Mouse (Mus musculus) neural tube, embryonic 11.5 days (tissue): Measurements from ENCODE around the gene Clba1. TPM values are rescaled to one million over a fixed set of nuclear protein-coding genes. Genes with fewer than 3 reads are reported as not detected.

ENCODE experiments used
- ATAC-seq: fragments of 200-750 bp; cut with Nextera tagmentation; 2 replicates; pipeline ENCODE4 v1.8.0; 2017; ENCODE audit warnings: moderate number of reproducible peaks, mild to moderate bottlenecking, moderate TSS enrichment, moderate library complexity; ENCODE audit not compliant: insufficient read depth, low FRiP score, low TSS enrichment
- DNase-seq: peaks from one replicate; pipeline ENCODE4 v3.0.0-alpha.2; 2015; ENCODE audit warnings: low spot score
- H3K27ac ChIP-seq: fragments of 300-500 bp; sonication (generic); 2 replicates; pipeline ENCODE4 v1.5.1; 2014; ENCODE audit warnings: low read depth, mild to moderate bottlenecking, low read length
- H3K27me3 ChIP-seq: fragments of 300-500 bp; sonication (generic); 2 replicates; pipeline ENCODE4 v1.6.1; 2014; ENCODE audit warnings: mild to moderate bottlenecking, low read length, mixed read lengths; ENCODE audit not compliant: control insufficient read depth, insufficient read depth
- H3K36me3 ChIP-seq: fragments of 300-500 bp; sonication (generic); 2 replicates; pipeline ENCODE4 v1.6.1; 2014; ENCODE audit warnings: mild to moderate bottlenecking, low read length, moderate library complexity, mixed read lengths; ENCODE audit not compliant: control insufficient read depth, insufficient read depth
- H3K4me1 ChIP-seq: fragments of 300-500 bp; sonication (generic); 2 replicates; pipeline ENCODE4 v1.6.1; 2014; ENCODE audit warnings: low read length, mixed read lengths; ENCODE audit not compliant: control insufficient read depth, insufficient read depth
- H3K4me2 ChIP-seq: fragments of 300-500 bp; sonication (generic); 2 replicates; pipeline ENCODE4 v1.6.1; 2014; ENCODE audit warnings: low read depth, mild to moderate bottlenecking, moderate library complexity
- H3K4me3 ChIP-seq: fragments of 300-500 bp; sonication (generic); 2 replicates; pipeline ENCODE4 v1.5.1; 2014; ENCODE audit warnings: low read depth, low read length
- H3K9ac ChIP-seq: fragments of 300-500 bp; sonication (generic); 2 replicates; pipeline ENCODE4 v1.6.1; 2014; ENCODE audit warnings: mild to moderate bottlenecking, low read length
- H3K9me3 ChIP-seq: fragments of 300-500 bp; sonication (generic); 2 replicates; pipeline ENCODE4 v1.6.1; 2016; ENCODE audit warnings: low read length; ENCODE audit not compliant: control insufficient read depth
- WGBS: fragments of 180-500 bp; shearing (Covaris S2); extraction: QIAGEN DNeasy Blood & Tissue Kit; methylation state at CpG from one replicate; pipeline ENCODE4 v1.1.7; 2014; 5-methylcytosine and 5-hydroxymethylcytosine counted together
- polyA plus RNA-seq: library from polyadenylated mRNA; unstranded; fragments of >200 nt; fragmentation: Nextera tagmentation; extraction: Ambion mirVana; gene quantifications from 2 replicates; pipeline ENCODE4 v1.2.1, GENCODE M21; 2014

Gene Clba1
- polyA plus RNA-seq, 1 experiment from 2014 or later, result 14.0 TPM

GRCm38 (mm10) chr12:112766586-112766985 lies 42.2 kb upstream of the Clba1 start:
- Histone ChIP-seq H3K9ac (no peak overlapping the region), H3K36me3 (no peaks in the 10 kb centered on the region), H3K27ac (no peak overlapping the region), H3K9me3 (no peaks in the 10 kb centered on the region), H3K4me1 (no peaks in the 10 kb centered on the region), H3K4me3 (no peak overlapping the region), H3K27me3 (no peaks in the 10 kb centered on the region), H3K4me2 (no peak overlapping the region)
- 90% methylated on average over 7 of the region's 7 CpGs for WGBS
- peak; percentile 4 for DNase-seq
- ATAC-seq, result no peak

- H3K27ac ChIP-seq, result no peak overlapping the region
- 87% methylated on average over 16 of the region's 16 CpGs for WGBS
- H3K4me2 ChIP-seq, result no peak overlapping the region
- H3K9ac ChIP-seq, result no peak overlapping the region
- DNase-seq, result peak; percentile 4
- ATAC-seq, result no peak
- no peaks in the 10 kb centered on the region for H3K9me3 ChIP-seq
- H3K4me1 ChIP-seq, result no peaks in the 10 kb centered on the region
- no peak overlapping the region for H3K4me3 ChIP-seq
- no peaks in the 10 kb centered on the region for H3K36me3 ChIP-seq
- no peaks in the 10 kb centered on the region for H3K27me3 ChIP-seq
Measured at GRCm38 (mm10) chr12:112767036-112767890, 41.5 kb upstream of the Clba1 start.

GRCm38 (mm10) chr12:112768166-112768565 lies 40.6 kb upstream of the Clba1 start:
- no peak overlapping the region for H3K27ac ChIP-seq
- WGBS, result 88% methylated on average over 8 of the region's 8 CpGs
- H3K9me3 ChIP-seq, result no peaks in the 10 kb centered on the region
- no peaks in the 10 kb centered on the region for H3K27me3 ChIP-seq
- no peaks in the 10 kb centered on the region for H3K36me3 ChIP-seq
- no peaks in the 10 kb centered on the region for H3K4me1 ChIP-seq
- peak; percentile 8 for DNase-seq
- H3K9ac ChIP-seq, result no peak overlapping the region
- no peak overlapping the region for H3K4me3 ChIP-seq
- no peak for ATAC-seq
- no peak overlapping the region for H3K4me2 ChIP-seq

DNA sequence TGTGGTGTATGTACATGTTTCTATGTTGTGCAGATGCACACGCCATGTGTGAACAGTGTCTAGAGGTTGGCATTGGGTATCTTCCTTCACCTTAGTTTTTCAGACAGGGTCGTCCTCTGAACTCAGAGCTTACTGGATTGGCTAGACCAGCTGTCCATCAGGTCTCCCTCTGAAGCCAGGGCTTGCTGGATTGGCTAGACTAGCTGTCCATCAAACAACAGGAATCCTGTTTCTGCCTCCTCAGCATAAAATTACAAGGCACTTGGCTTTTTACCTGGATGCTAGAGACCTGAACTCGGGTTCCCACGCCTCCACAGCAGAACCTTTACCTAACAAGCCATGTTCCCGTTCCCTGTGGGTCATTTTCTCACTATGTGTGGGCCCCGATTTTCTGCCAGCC lies 39.7 kb upstream of the Clba1 start:
- Histone ChIP-seq H3K27me3 (no peaks in the 10 kb centered on the region), H3K27ac (no peak overlapping the region), H3K9ac (no peak overlapping the region), H3K36me3 (no peaks in the 10 kb centered on the region), H3K4me3 (no peak overlapping the region), H3K9me3 (no peaks in the 10 kb centered on the region), H3K4me2 (no peak overlapping the region), H3K4me1 (no peaks in the 10 kb centered on the region)
- WGBS, result 84% methylated on average over 6 of the region's 6 CpGs
- ATAC-seq (no peak), DNase-seq (peak; percentile 10)

- no peak overlapping the region for H3K4me2 ChIP-seq
- H3K9ac ChIP-seq, result no peak overlapping the region
- H3K27me3 ChIP-seq, result no peaks in the 10 kb centered on the region
- no peaks in the 10 kb centered on the region for H3K9me3 ChIP-seq
- H3K4me3 ChIP-seq, result no peak overlapping the region
- DNase-seq (peak; percentile 5), ATAC-seq (no peak)
- no peak overlapping the region for H3K27ac ChIP-seq
- H3K36me3 ChIP-seq, result no peaks in the 10 kb centered on the region
- 71% methylated on average over 2 of the region's 2 CpGs for WGBS
- H3K4me1 ChIP-seq, result no peaks in the 10 kb centered on the region
Measured at GRCm38 (mm10) chr12:112769751-112770150, 39.0 kb upstream of the Clba1 start.

DNA sequence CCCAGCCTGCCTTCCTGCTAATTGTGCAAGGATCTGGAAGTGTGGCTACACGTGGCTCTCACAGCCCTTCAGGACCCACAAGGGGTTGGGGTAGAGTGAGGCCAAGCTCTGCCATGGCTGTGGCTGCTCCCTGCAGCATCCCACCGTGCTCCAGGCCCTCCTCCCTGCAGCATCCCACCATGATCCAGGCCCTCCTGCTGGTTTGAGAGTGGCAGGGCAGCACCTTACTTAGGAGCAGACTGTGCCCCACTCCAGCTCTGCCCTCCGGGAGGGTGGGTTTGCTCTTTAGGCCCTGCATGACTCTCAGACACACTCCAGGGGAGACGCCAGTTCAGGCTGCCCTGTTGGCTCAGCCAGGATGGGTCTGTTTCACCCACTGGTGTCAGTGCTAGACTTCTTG lies 38.3 kb upstream of the Clba1 start:
- no peak overlapping the region for H3K27ac ChIP-seq

DNA sequence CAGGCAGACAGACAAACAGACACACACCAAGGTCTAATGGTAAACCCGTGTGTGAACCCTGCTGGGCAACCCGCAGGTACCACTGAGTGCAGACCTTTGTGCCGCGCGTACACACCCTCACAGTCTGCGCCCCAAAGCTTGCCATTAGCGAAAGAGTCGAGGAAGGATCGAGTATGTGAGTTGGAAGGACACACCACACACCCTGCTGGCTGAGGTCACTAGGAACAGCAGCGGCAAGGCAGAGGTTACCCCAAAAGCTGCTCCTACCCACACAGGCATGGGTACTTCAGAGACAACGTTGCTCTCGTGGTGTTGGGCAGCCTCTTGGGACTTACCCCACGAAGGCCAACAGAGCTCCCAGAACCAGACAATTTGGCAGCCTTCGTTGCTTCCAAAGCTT lies 36.4 kb upstream of the Clba1 start:
- Histone ChIP-seq H3K9me3 (no peaks in the 10 kb centered on the region), H3K4me1 (no peaks in the 10 kb centered on the region), H3K27me3 (no peaks in the 10 kb centered on the region), H3K4me2 (no peak overlapping the region), H3K9ac (no peak overlapping the region), H3K27ac (no peak overlapping the region), H3K36me3 (no peaks in the 10 kb centered on the region), H3K4me3 (no peak overlapping the region)
- WGBS, result 89% methylated on average over 14 of the region's 14 CpGs
- DNase-seq, result no peak
- ATAC-seq, result no peak

More for the DNA sequence above, 38.3 kb upstream of the Clba1 start:
- H3K9me3 ChIP-seq, result no peaks in the 10 kb centered on the region
- no peaks in the 10 kb centered on the region for H3K36me3 ChIP-seq
- H3K4me1 ChIP-seq, result no peaks in the 10 kb centered on the region
- no peak overlapping the region for H3K4me3 ChIP-seq
- H3K27me3 ChIP-seq, result no peaks in the 10 kb centered on the region
- DNase-seq, result no peak
- peak overlapping the region; percentile 6; the same call in 1 of the 2 replicates for H3K9ac ChIP-seq
- ATAC-seq, result no peak
- H3K4me2 ChIP-seq, result no peak overlapping the region
- 79% methylated on average over 4 of the region's 4 CpGs for WGBS

- H3K4me1 ChIP-seq, result no peaks in the 10 kb centered on the region
- no peaks in the 10 kb centered on the region for H3K36me3 ChIP-seq
- ATAC-seq (no peak), DNase-seq (no peak)
- WGBS, result 53% methylated on average over 9 of the region's 9 CpGs
- H3K9me3 ChIP-seq, result no peaks in the 10 kb centered on the region
- no peak overlapping the region for H3K9ac ChIP-seq
- no peaks in the 10 kb centered on the region for H3K27me3 ChIP-seq
- H3K4me2 ChIP-seq, result no peak overlapping the region
- H3K4me3 ChIP-seq, result no peak overlapping the region
- no peak overlapping the region for H3K27ac ChIP-seq
Measured at GRCm38 (mm10) chr12:112773366-112773765, 35.4 kb upstream of the Clba1 start.

DNA sequence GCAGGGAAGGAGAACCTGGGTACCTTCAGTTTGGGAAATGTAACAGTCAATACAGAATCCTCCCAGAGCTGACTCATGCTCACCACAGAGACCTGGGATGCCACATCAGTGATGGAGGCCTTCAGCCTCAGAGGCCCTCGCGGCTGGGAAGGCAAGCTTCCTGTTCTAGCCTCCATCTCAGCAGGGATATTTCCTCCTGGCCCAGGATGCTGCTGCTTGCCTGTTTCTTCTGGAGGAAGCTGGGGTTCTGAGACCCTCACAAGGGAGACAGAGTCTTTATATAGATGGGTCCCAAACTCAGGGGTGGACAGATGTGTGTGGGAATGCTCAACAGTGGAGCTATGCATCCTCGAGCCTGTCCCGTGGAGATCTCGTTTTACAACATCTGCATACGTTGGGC lies 34.7 kb upstream of the Clba1 start:
- DNase-seq, result no peak
- Histone ChIP-seq H3K4me1 (no peaks in the 10 kb centered on the region), H3K27me3 (no peaks in the 10 kb centered on the region), H3K4me2 (no peak overlapping the region), H3K9ac (no peak overlapping the region), H3K36me3 (no peaks in the 10 kb centered on the region), H3K27ac (no peak overlapping the region), H3K4me3 (no peak overlapping the region), H3K9me3 (no peaks in the 10 kb centered on the region)
- no peak for ATAC-seq
- whole genome bisulfite sequencing, result 75% methylated on average over 6 of the region's 6 CpGs
